21 mouse cellular contexts compared by ENCODE assay signal in the genomic region with DNA sequence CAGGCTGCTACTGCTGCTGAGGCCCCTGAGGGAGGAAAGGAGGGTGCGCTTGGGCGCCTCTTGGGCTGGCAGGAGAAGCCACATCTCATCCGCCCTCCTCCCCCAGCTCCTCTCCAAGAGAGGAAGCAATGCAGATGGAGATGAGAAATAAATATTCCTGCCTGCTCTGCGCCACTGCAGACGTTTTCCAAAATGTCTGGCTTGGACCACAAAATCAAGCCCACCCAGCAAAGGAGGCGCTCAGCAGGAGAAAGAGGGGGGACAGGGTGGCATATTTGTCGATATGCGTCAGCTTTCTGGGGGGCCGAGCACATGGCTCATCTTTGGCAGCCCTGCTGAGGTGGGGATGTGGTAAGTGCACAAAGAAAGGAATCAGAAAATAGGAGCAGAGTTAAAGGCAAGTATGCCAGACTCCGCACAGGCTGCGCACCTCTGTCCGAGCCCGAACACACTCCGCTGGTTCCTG.
DNase-seq lines count a peak whose midpoint lies in the region; ATAC-seq and TF ChIP-seq lines count a peak whose summit lies in the region.
"Had no signal": no experiment of that assay in that cellular context is flagged by ENCODE, and none has a peak within 500 bp of the region (broad histone marks: within the 10 kb centered on the region; RNA-seq: fewer than 3 reads in every experiment).

No protein-coding gene starts in this region.

- peak; percentile 27 to 63 for DNase-seq in layer of hippocampus, adult 2 months (ENCODE audit: low spot score in 2 of 2)
- DNase-seq in layer of hippocampus, adult 11-12 months (ENCODE audit: low spot score) = no peak
- DNase-seq in left cerebral cortex, postnatal 36 days (ENCODE audit: low spot score in 2 of 2) = peak; percentile 51 to 70
- DNase-seq in gastrocnemius, adult 8-10 months (ENCODE audit: low spot score in 2 of 2) = no peak
- DNase-seq in adrenal gland, postnatal 25 days = no peak
- DNase-seq: adrenal gland, adult 8-10 months; cerebellum, postnatal 10 days; gastrocnemius, postnatal 36 days; kidney, adult 8-10 months; lung, postnatal 36 days; spleen, adult 18-20 months; thymus, postnatal 14 days had no signal

- H3K4me1 ChIP-seq in bone marrow macrophage, adult 2 months (ENCODE audit: control insufficient read depth, insufficient read depth, low read length) = peaks cover 37% of the 10 kb centered on the region
- peaks cover 3% of the 10 kb centered on the region; the same call in 1 of the 2 replicates for H3K4me1 ChIP-seq in forebrain, embryonic 16.5 days (replicated peaks; ENCODE audit: control insufficient read depth, insufficient read depth, low read length)
- H3K4me1 ChIP-seq: embryonic facial prominence, embryonic 12.5 days; midbrain, embryonic 13.5 days had no signal

- peak overlapping the region; percentile 73 for H3K27ac ChIP-seq in layer of hippocampus, adult 2 months
- peak overlapping the region; percentile 50 for H3K27ac ChIP-seq in bone marrow macrophage, adult 2 months (ENCODE audit: insufficient read depth, low read depth, low read length)
- peak overlapping the region; percentile 41 for H3K27ac ChIP-seq in forebrain, embryonic 16.5 days (ENCODE audit: low read length)
- H3K27ac ChIP-seq: embryonic facial prominence, embryonic 12.5 days; limb, embryonic 12.5 days; liver, embryonic 14.5 days; midbrain, embryonic 13.5 days had no signal

- no peaks in the 10 kb centered on the region for H3K36me3 ChIP-seq in forebrain, embryonic 16.5 days (ENCODE audit: control insufficient read depth, insufficient read depth)
- H3K36me3 ChIP-seq: embryonic facial prominence, embryonic 12.5 days; G1E; limb, embryonic 12.5 days had no signal

- no peaks in the 10 kb centered on the region for H3K27me3 ChIP-seq in forebrain, embryonic 16.5 days (replicated peaks; ENCODE audit: control insufficient read depth, insufficient read depth, low read length)
- H3K27me3 ChIP-seq: embryonic facial prominence, embryonic 12.5 days; limb, embryonic 12.5 days had no signal

- TF ChIP-seq CTCF in layer of hippocampus, adult 2 months (conservative IDR thresholded peaks at IDR 0.05) = no peak
- no peak for TF ChIP-seq CTCF in bone marrow macrophage, adult 2 months (IDR thresholded peaks at IDR 0.05; ENCODE audit: low read depth, low read length)

- H3K4me2 ChIP-seq in forebrain, embryonic 16.5 days (ENCODE audit: low read length) = no peak overlapping the region
- H3K4me2 ChIP-seq: embryonic facial prominence, embryonic 12.5 days; heart, embryonic 11.5 days; limb, embryonic 12.5 days; midbrain, embryonic 13.5 days had no signal

- no peak overlapping the region for H3K9ac ChIP-seq in forebrain, embryonic 16.5 days (replicated peaks; ENCODE audit: low read depth, low read length)
- H3K9ac ChIP-seq: embryonic facial prominence, embryonic 12.5 days; limb, embryonic 12.5 days; liver, embryonic 14.5 days; midbrain, embryonic 13.5 days had no signal

- WGBS in forebrain, embryonic 16.5 days = 70% methylated on average over 14 of the region's 14 CpGs

- no peak for TF ChIP-seq POLR2A in bone marrow macrophage, adult 2 months (IDR thresholded peaks at IDR 0.05; ENCODE audit: borderline replicate concordance, low read depth, low read length)

- H3K9me3 ChIP-seq in forebrain, embryonic 16.5 days (ENCODE audit: control insufficient read depth, low read length) = no peaks in the 10 kb centered on the region
- H3K9me3 ChIP-seq: embryonic facial prominence, embryonic 12.5 days; G1E; limb, embryonic 12.5 days; midbrain, embryonic 13.5 days had no signal

- intact Hi-C loops in left cerebral cortex, postnatal 36 days (cut with DNase I) = loop anchor here (5.0 kb wide), 2 partner anchors 50 to 70 kb away; no protein-coding TSS in a partner anchor

- no peak overlapping the region for H3K4me3 ChIP-seq in layer of hippocampus, adult 2 months
- peak overlapping the region; percentile 32 for H3K4me3 ChIP-seq in bone marrow macrophage, adult 2 months (ENCODE audit: insufficient read depth, low read length)
- no peak overlapping the region for H3K4me3 ChIP-seq in forebrain, embryonic 16.5 days (replicated peaks; ENCODE audit: low read length)
- H3K4me3 ChIP-seq: embryonic facial prominence, embryonic 12.5 days; limb, embryonic 12.5 days; midbrain, embryonic 13.5 days had no signal

- peak; percentile 82 for ATAC-seq in forebrain, embryonic 16.5 days
- ATAC-seq in activated CD4-positive, CD25-positive, alpha-beta regulatory T cell, adult 4 months = no peak

Comparison
In these comparisons a context has a peak if more than half of its experiments do, and no peak if none do; other contexts are left out.
1. DNase-seq: peak in layer of hippocampus, adult 2 months (2 of 2) and left cerebral cortex, postnatal 36 days (2 of 2); none in layer of hippocampus, adult 11-12 months (single experiment), gastrocnemius, adult 8-10 months (0 of 2) and adrenal gland, postnatal 25 days (single experiment).
2. Peak in every context shown above with its lines, with median percentiles within 50 percentile points of each other: H3K27ac ChIP-seq.